Mouse (Mus musculus) C2C12 (cell line): ENCODE data around the gene Tedc2.

Source experiments
- CEBPB ChIP-seq: IDR thresholded peaks from one replicate; pipeline ENCODE4 v1.6.1; 2011; ENCODE audit warnings: low read depth, mild to moderate bottlenecking, control low read depth, moderate library complexity
- CTCF ChIP-seq: IDR thresholded peaks from one replicate; pipeline ENCODE4 v1.5.1; 2011; ENCODE audit not compliant: control insufficient read depth, insufficient read depth, insufficient read length
- FOSL1 ChIP-seq: IDR thresholded peaks from one replicate; pipeline ENCODE4 v1.8.0; 2011; ENCODE audit warnings: mild to moderate bottlenecking, low read length; ENCODE audit not compliant: poor library complexity, insufficient read depth, severe bottlenecking
- MAX ChIP-seq: IDR thresholded peaks from one replicate; pipeline ENCODE4 v1.6.1; 2011; ENCODE audit warnings: mild to moderate bottlenecking, control low read depth
- MYOD1 ChIP-seq: IDR thresholded peaks from one replicate; pipeline ENCODE4 v1.6.1; 2011; ENCODE audit warnings: low read depth; ENCODE audit not compliant: control insufficient read depth, insufficient read length
- USF1 ChIP-seq: IDR thresholded peaks from one replicate; pipeline ENCODE4 v1.6.1; 2011; ENCODE audit warnings: low read depth, mild to moderate bottlenecking, control low read depth, moderate library complexity

DNA sequence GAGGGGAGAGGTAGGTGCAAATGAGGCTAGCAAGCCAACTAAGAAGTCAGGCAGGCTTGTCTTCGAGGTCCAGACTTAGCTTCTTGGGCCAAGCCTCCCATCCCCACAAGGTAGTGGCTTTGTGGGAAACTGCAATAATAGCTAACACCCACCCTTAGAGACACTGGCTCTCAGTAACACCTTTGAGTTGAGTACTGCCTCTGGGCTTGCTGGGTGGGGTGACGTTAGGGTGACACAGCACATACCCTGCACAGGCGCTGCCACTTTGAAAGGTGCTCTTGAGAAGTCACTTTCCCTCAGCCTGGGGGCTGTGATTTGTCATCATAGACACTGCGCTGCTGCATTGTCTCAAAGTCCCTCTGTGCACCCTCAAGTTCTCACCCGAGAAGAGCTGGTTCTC, 26.9 kb downstream of the Tedc2 start:
- no peak for TF ChIP-seq CTCF
- no peak for TF ChIP-seq CEBPB
- no peak for TF ChIP-seq MYOD1
- TF ChIP-seq USF1: no peak
- TF ChIP-seq FOSL1: no peak
- TF ChIP-seq MAX: no peak
